Mouse (Mus musculus) MEL-GATA-1-ER (cell line): Measurements from ENCODE around the gene Card10.

Experiments
- DNase-seq: peaks from one replicate; pipeline ENCODE4 v3.0.0-alpha.2; 2012; ENCODE audit warnings: low read depth; ENCODE audit errors: extremely low read depth

Card10 gene

GRCm38 (mm10) chr15:78772856-78773255 is 30.0 kb downstream of the Card10 start:
- no peak for DNase-seq

GRCm38 (mm10) chr15:78772368-78772763 is 30.5 kb downstream of the Card10 start:
- no peak for DNase-seq

- DNase-seq, result no peak
These were observed 31.1 kb downstream of the Card10 start for GRCm38 (mm10) chr15:78771531-78772367.

GRCm38 (mm10) chr15:78770983-78771355 is 31.9 kb downstream of the Card10 start:
- DNase-seq, result no peak

- no peak for DNase-seq
These were observed 32.4 kb downstream of the Card10 start for GRCm38 (mm10) chr15:78770234-78770982.

GRCm38 (mm10) chr15:78769064-78769463 is 33.8 kb downstream of the Card10 start:
- DNase-seq, result no peak

GRCm38 (mm10) chr15:78763704-78764103 is 39.1 kb downstream of the Card10 start:
- no peak for DNase-seq

GRCm38 (mm10) chr15:78763210-78763609 is 39.6 kb downstream of the Card10 start:
- DNase-seq, result no peak

GRCm38 (mm10) chr15:78761112-78761511 is 41.7 kb downstream of the Card10 start:
- DNase-seq, result no peak

- no peak for DNase-seq
These were observed 44.7 kb downstream of the Card10 start for GRCm38 (mm10) chr15:78758132-78758531.

GRCm38 (mm10) chr15:78755966-78756725 is 46.7 kb downstream of the Card10 start:
- no peak for DNase-seq

GRCm38 (mm10) chr15:78755226-78755625 is 47.6 kb downstream of the Card10 start:
- DNase-seq, result no peak

GRCm38 (mm10) chr15:78754144-78754543 is 48.7 kb downstream of the Card10 start:
- DNase-seq, result no peak

GRCm38 (mm10) chr15:78752991-78753390 is 49.9 kb downstream of the Card10 start:
- DNase-seq, result no peak

- no peak for DNase-seq
These were observed 52.1 kb downstream of the Card10 start for GRCm38 (mm10) chr15:78750608-78751350.

GRCm38 (mm10) chr15:78749855-78750254 is 53.0 kb downstream of the Card10 start:
- DNase-seq, result no peak

- no peak for DNase-seq
These were observed 58.6 kb downstream of the Card10 start for GRCm38 (mm10) chr15:78744206-78744605.

- no peak for DNase-seq
These were observed 60.0 kb downstream of the Card10 start for GRCm38 (mm10) chr15:78742831-78743230.

- no peak for DNase-seq
These were observed 62.2 kb downstream of the Card10 start for GRCm38 (mm10) chr15:78740662-78741061.

- DNase-seq, result no peak
These were observed 65.7 kb downstream of the Card10 start for GRCm38 (mm10) chr15:78737146-78737545.

- DNase-seq, result no peak
These were observed 66.2 kb downstream of the Card10 start for GRCm38 (mm10) chr15:78736681-78737100.
